Mouse (Mus musculus) small intestine, adult 2 months (tissue): ENCODE measurements around the gene Il27ra. TPM values are rescaled to one million over a fixed set of nuclear protein-coding genes. Genes with fewer than 3 reads are reported as not detected.
A peak's percentile ranks its signal among the peaks of the same experiment; 100 is the strongest.

Source experiments
- H3K27ac ChIP-seq: fragments of 200-500 bp; 2 replicates; pipeline ENCODE4 v1.5.1; 2012; ENCODE audit warnings: low read depth, low read length, control low read depth, inconsistent platforms; ENCODE audit not compliant: insufficient read depth
- H3K27me3 ChIP-seq: fragments of 200-500 bp; 2 replicates; pipeline ENCODE4 v1.6.1; 2012; ENCODE audit warnings: mild to moderate bottlenecking, moderate library complexity, low read length, inconsistent platforms; ENCODE audit not compliant: control insufficient read depth, insufficient read depth
- H3K36me3 ChIP-seq: fragments of 200-500 bp; 2 replicates; pipeline ENCODE4 v1.6.1; 2012; ENCODE audit warnings: mild to moderate bottlenecking, low read length, control low read depth, inconsistent platforms; ENCODE audit not compliant: control insufficient read depth, insufficient read depth
- H3K4me1 ChIP-seq: fragments of 200-500 bp; 2 replicates; pipeline ENCODE4 v1.6.1; 2012; ENCODE audit warnings: low read length, inconsistent platforms, mixed read lengths; ENCODE audit not compliant: control insufficient read depth, insufficient read depth, insufficient read length
- H3K4me3 ChIP-seq: fragments of 200-500 bp; 2 replicates; pipeline ENCODE4 v1.5.1; 2012; ENCODE audit warnings: low read depth, mild to moderate bottlenecking, control low read depth, inconsistent platforms, low read length, moderate library complexity
- CTCF ChIP-seq: fragments of 200-500 bp; IDR thresholded peaks from 2 replicates; pipeline ENCODE4 v1.5.1; 2012; ENCODE audit warnings: low read depth, mild to moderate bottlenecking, control low read depth, inconsistent platforms, low read length, moderate library complexity, mixed read lengths; ENCODE audit not compliant: insufficient replicate concordance, insufficient read length; ENCODE audit errors: extremely low read depth
- POLR2A ChIP-seq: fragments of 200-500 bp; IDR thresholded peaks from 2 replicates; pipeline ENCODE4 v1.6.1; 2012; ENCODE audit warnings: low read depth, mild to moderate bottlenecking, control low read depth, inconsistent platforms, low read length, moderate library complexity
- WGBS: fragments of 180-500 bp; shearing (Covaris S2); methylation state at CpG from one replicate; pipeline ENCODE4 v1.1.7; 2018; 5-methylcytosine and 5-hydroxymethylcytosine counted together
- polyA plus RNA-seq: library from polyadenylated mRNA; depleted of rRNA; stranded (reverse); fragments of >200 nt; gene quantifications from 2 replicates; pipeline ENCODE4 v1.2.3, GENCODE M21; 2012

Il27ra gene
- polyA plus RNA-seq, 1 experiment = 5.5 TPM

GRCm38 (mm10) chr8:84065457-84066072 is 23.2 kb upstream of the Il27ra start:
- H3K27me3 ChIP-seq = no peaks in the 10 kb centered on the region
- peak overlapping the region; percentile 88 for H3K27ac ChIP-seq
- peaks cover 25% of the 10 kb centered on the region for H3K4me1 ChIP-seq
- 19% methylated on average over 5 of the region's 5 CpGs for whole genome bisulfite sequencing
- TF ChIP-seq POLR2A (no peak), CTCF (no peak)
- no peaks in the 10 kb centered on the region for H3K36me3 ChIP-seq
- H3K4me3 ChIP-seq = peak overlapping the region; percentile 76

GRCm38 (mm10) chr8:84065037-84065436 is 22.6 kb upstream of the Il27ra start, which contains the start of gene Gm10643:
Gm10643 (minus strand) TSS chr8:84065137.
- Histone ChIP-seq H3K27me3 (no peaks in the 10 kb centered on the region), H3K27ac (peak within 1 kb of the TSS; percentile 88), H3K4me3 (peak within 1 kb of the TSS; percentile 76), H3K4me1 (peaks cover 24% of the 10 kb centered on the region), H3K36me3 (no peaks in the 10 kb centered on the region)
- WGBS = 94% methylated on average over 1 of the region's 1 CpGs
- no peak for TF ChIP-seq CTCF

GRCm38 (mm10) chr8:84063861-84064610 is 21.6 kb upstream of the Il27ra start:
- peak overlapping the region; percentile 11 for H3K27ac ChIP-seq
- no peak for TF ChIP-seq CTCF
- TF ChIP-seq POLR2A = no peak
- H3K4me3 ChIP-seq = no peak overlapping the region
- 48% methylated on average over 8 of the region's 8 CpGs for WGBS
- H3K27me3 ChIP-seq = no peaks in the 10 kb centered on the region
- H3K36me3 ChIP-seq = no peaks in the 10 kb centered on the region
- H3K4me1 ChIP-seq = peaks cover 16% of the 10 kb centered on the region; the same call in 1 of the 2 replicates

- H3K36me3 ChIP-seq = no peaks in the 10 kb centered on the region
- H3K4me3 ChIP-seq = no peak overlapping the region
- whole genome bisulfite sequencing = 87% methylated on average over 2 of the region's 2 CpGs
- no peaks in the 10 kb centered on the region for H3K27me3 ChIP-seq
- no peak overlapping the region for H3K27ac ChIP-seq
- H3K4me1 ChIP-seq = no peaks in the 10 kb centered on the region
- TF ChIP-seq CTCF (no peak), POLR2A (no peak)
Measured at GRCm38 (mm10) chr8:84060245-84060644, 17.9 kb upstream of the Il27ra start.

GRCm38 (mm10) chr8:84059226-84059625 is 16.8 kb upstream of the Il27ra start:
- WGBS = 93% methylated on average over 2 of the region's 2 CpGs
- Histone ChIP-seq H3K4me1 (no peaks in the 10 kb centered on the region), H3K27me3 (no peaks in the 10 kb centered on the region), H3K4me3 (no peak overlapping the region), H3K36me3 (no peaks in the 10 kb centered on the region), H3K27ac (no peak overlapping the region)
- TF ChIP-seq POLR2A (no peak), CTCF (no peak)

- TF ChIP-seq CTCF (no peak), POLR2A (no peak)
- 92% methylated on average over 1 of the region's 1 CpGs for WGBS
- Histone ChIP-seq H3K27me3 (no peaks in the 10 kb centered on the region), H3K36me3 (no peaks in the 10 kb centered on the region), H3K27ac (no peak overlapping the region), H3K4me1 (no peaks in the 10 kb centered on the region), H3K4me3 (no peak overlapping the region)
Measured at GRCm38 (mm10) chr8:84057827-84058226, 15.4 kb upstream of the Il27ra start.

- H3K4me3 ChIP-seq = no peak overlapping the region
- no peaks in the 10 kb centered on the region for H3K27me3 ChIP-seq
- no peak overlapping the region for H3K27ac ChIP-seq
- WGBS = 95% methylated on average over 5 of the region's 5 CpGs
- H3K36me3 ChIP-seq = no peaks in the 10 kb centered on the region
- H3K4me1 ChIP-seq = no peaks in the 10 kb centered on the region
- TF ChIP-seq POLR2A (no peak), CTCF (no peak)
Measured at GRCm38 (mm10) chr8:84053229-84053628, 10.8 kb upstream of the Il27ra start.
